Mouse (Mus musculus) heart, adult 2 months (tissue): Measurements from ENCODE around the gene Stx11. TPM values are rescaled to one million over a fixed set of nuclear protein-coding genes. Genes with fewer than 3 reads are reported as not detected.

Experiments
- DNase-seq, 2 experiments: peaks; one replicate each; pipeline ENCODE4 v3.0.0; 2021
- H3K27ac ChIP-seq: fragments of 200-600 bp; 2 replicates; pipeline ENCODE4 v1.8.1; 2022
- H3K27me3 ChIP-seq: fragments of 200-500 bp; 2 replicates; pipeline ENCODE4 v1.6.1; 2012; ENCODE audit warnings: mild to moderate bottlenecking, low read length, inconsistent platforms, mixed read lengths; ENCODE audit not compliant: control insufficient read depth, insufficient read depth
- H3K36me3 ChIP-seq: fragments of 200-500 bp; 2 replicates; pipeline ENCODE4 v1.6.1; 2012; ENCODE audit warnings: low read length, inconsistent platforms; ENCODE audit not compliant: control insufficient read depth, insufficient read depth
- H3K4me1 ChIP-seq: fragments of 200-500 bp; 2 replicates; pipeline ENCODE4 v1.6.1; 2011; ENCODE audit warnings: low read length; ENCODE audit not compliant: control insufficient read depth, insufficient read depth
- H3K4me3 ChIP-seq: fragments of 200-600 bp; 2 replicates; pipeline ENCODE4 v1.8.1; 2022
- H3K79me2 ChIP-seq: fragments of 200-500 bp; replicated peaks from 2 replicates; pipeline ENCODE4 v1.6.1; 2012; ENCODE audit warnings: mild to moderate bottlenecking, inconsistent platforms, low read length, moderate library complexity, mixed read lengths; ENCODE audit not compliant: control insufficient read depth, insufficient read depth
- H3K9ac ChIP-seq: fragments of 200-500 bp; 2 replicates; pipeline ENCODE4 v1.6.1; 2012; ENCODE audit warnings: low read depth, mild to moderate bottlenecking, control low read depth, inconsistent platforms, low read length, mixed read lengths
- CTCF ChIP-seq: fragments of 200-600 bp; IDR thresholded peaks from 2 replicates; pipeline ENCODE4 v1.8.1; 2022; ENCODE audit warnings: antibody characterized with exemption, mild to moderate bottlenecking, moderate library complexity
- EP300 ChIP-seq: fragments of 200-500 bp; IDR thresholded peaks from 2 replicates; pipeline ENCODE4 v1.6.1; 2011; ENCODE audit warnings: low read depth, low read length, control low read depth; ENCODE audit not compliant: insufficient read depth
- POLR2A ChIP-seq: fragments of 200-500 bp; IDR thresholded peaks from 2 replicates; pipeline ENCODE4 v1.6.1; 2011; ENCODE audit warnings: mild to moderate bottlenecking, low read depth, low read length, control low read depth; ENCODE audit not compliant: insufficient read depth
- WGBS: fragments of 180-500 bp; shearing (Covaris S2); methylation state at CpG from one replicate; pipeline ENCODE4 v1.1.7; 2018; 5-methylcytosine and 5-hydroxymethylcytosine counted together
- intact Hi-C: fragments of 180-260 bp; cut with DNase I; formaldehyde crosslinking; loops from one replicate; pipeline ENCODE4 v1.15.1; 2025
- long read RNA-seq: library from polyadenylated mRNA; stranded (forward); transcript quantifications from one replicate; pipeline ENCODE4 v2.0.0, GENCODE M21; 2021
- polyA plus RNA-seq: library from polyadenylated mRNA; depleted of rRNA; stranded (reverse); fragments of >200 nt; gene quantifications from 2 replicates; pipeline ENCODE4 v1.2.3, GENCODE M21; 2012; rRNA removed
- total RNA-seq, 2 experiments: library from RNA; stranded (reverse); gene quantifications; 2 replicates each; pipeline ENCODE4 v1.2.3; 2021

The Stx11 gene
- total RNA-seq (1 to 10 TPM; 2.7 to 4.0 TPM), polyA plus RNA-seq (1.7 and 2.2 TPM in 2 replicates)
- long read RNA-seq, full-length matches to known transcripts = 8 of 8 reads
- long read RNA-seq, partial matches to known transcripts = 0 of 8 reads
- long read RNA-seq, other reads (novel, unspliced or antisense) = 0 of 8 reads

DNA sequence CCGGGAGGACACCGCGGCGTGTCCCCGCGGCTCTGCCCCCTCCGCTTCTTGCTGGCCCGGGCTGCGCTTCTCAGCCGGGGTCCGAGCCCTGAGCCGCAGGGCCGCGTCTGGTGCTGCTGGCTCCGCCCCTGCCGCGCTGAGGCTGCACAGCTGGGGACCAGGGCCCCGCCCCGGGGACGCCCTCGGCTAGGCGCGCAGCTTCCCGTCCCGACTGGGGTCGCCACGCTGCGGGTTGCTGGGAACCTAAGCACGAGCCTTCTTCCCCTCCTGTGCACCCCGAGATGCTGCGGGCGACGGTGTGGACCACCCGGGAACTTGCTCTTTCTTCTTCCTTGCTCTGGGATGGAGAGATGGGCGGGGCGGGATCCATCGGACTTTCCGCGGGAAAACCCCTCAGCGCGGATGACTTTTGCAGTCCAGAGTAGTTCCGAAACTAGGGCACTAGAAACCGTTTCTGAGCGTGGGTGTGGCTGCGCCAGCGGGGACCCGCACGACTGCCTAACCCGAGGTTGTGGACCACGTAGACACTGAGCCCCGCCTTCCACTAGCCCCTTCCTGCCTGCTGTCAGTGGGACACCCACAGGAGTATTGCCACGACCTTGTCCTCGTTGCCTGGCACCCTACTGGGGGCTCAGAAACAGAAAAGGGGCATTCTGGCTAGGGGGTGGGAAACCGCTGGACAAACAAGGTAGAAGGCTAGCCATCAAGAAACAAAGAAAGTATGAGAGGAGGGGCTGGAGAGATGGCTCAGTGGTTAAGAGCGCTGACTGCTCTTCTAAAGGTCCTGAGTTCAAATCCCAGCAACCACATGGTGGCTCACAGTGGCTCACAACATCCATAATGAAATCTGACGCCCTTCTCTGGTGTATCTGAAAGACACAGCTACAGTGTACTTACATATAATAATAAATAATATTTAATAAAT is at the start of gene Stx11:
Gene Stx11, minus strand, starts transcription at position 148 of the 925 bp plus-strand sequence.
- peak within 1 kb of the TSS; percentile 63 for H3K4me3 ChIP-seq
- 0 out of 2 replicates have a peak, but pooled peaks cover 1% of the 10 kb centered on the region for H3K4me1 ChIP-seq
- H3K79me2 ChIP-seq = no peaks in the 10 kb centered on the region
- peak within 1 kb of the TSS; percentile 53 for H3K27ac ChIP-seq
- intact Hi-C loops = loop anchor here (2.0 kb wide), 1 partner anchor 42 kb away; no protein-coding TSS in a partner anchor
- H3K27me3 ChIP-seq = no peaks in the 10 kb centered on the region
- peak; percentile 85 to 87 for DNase-seq
- 8% methylated on average over 56 of the region's 56 CpGs for WGBS
- TF ChIP-seq EP300 (no peak), CTCF (no peak), POLR2A (no peak)
- peak within 1 kb of the TSS; percentile 49 for H3K9ac ChIP-seq
- H3K36me3 ChIP-seq = no peaks in the 10 kb centered on the region

DNA sequence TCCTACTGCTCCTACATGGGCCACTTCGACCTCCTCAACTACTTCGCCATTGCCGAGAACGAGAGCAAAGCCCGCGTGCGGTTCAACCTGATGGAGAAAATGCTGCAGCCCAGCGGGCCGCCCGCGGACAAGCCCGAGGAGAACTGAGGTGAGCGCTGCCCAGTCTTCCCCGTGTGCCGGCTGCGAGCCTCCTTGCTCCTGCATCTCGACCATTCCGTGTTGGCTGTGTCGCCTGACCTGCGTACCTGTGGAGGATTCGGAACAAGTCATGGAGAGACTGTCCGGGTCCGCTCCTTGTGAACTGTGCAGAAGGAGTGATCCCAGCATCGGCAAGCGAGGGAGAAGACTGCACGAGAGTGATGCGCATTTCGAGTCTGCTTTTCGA is 44.6 kb upstream of the Stx11 start:
- Histone ChIP-seq H3K79me2 (no peaks in the 10 kb centered on the region), H3K36me3 (no peaks in the 10 kb centered on the region), H3K4me1 (peaks cover 3% of the 10 kb centered on the region), H3K27ac (peak overlapping the region; percentile 74), H3K27me3 (no peaks in the 10 kb centered on the region), H3K4me3 (peak overlapping the region; percentile 87), H3K9ac (peak overlapping the region; percentile 88)
- intact Hi-C loops = loop anchor here (5.0 kb wide), 2 partner anchors 184 to 1666 kb away; partner anchors contain the start of genes Epm2a and Ltv1
- DNase-seq = no peak
- TF ChIP-seq POLR2A (no peak), EP300 (no peak), CTCF (no peak)
- under 1% methylated on average over 29 of the region's 29 CpGs for WGBS

DNA sequence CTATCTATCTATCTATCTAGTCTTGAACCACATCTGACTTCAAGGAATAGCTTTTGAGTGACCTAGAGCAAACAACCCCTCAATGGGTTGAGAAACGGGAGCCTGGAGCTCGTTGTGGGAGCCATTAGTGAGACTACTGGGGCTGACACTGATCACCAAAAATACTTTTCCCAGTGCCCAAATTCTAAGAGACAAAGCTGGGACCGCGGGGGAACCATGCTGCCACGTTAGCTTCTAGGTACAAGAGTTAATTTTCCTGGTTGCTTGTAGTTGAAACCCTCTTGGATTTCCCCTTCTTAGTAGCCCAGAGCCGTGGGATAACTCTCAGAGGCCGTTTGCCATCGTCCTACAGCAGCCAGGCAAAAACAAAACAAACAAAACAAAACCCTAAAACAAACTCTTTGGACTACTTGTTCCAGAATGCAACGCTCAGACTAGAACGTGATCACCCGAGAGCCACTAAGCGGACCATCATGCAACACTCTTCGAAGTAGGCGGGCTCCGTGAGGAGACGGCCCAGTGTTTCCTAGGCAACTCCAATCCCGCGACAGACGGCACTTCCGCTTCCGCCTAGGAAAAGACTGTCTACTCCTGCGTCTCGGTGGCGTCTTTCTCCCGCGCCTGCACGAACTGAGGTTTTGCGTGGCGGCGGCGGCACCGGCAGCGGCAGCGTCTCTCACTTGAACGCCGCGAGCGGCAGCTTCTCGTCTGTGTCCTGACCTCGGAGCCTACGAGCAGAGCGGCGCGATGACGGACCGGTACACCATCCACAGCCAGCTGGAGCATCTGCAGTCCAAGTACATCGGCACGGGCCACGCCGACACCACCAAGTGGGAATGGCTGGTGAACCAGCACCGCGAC is 44.0 kb upstream of the Stx11 start:
- H3K9ac ChIP-seq = peak overlapping the region; percentile 88
- H3K4me3 ChIP-seq = peak overlapping the region; percentile 87
- no peaks in the 10 kb centered on the region for H3K79me2 ChIP-seq
- intact Hi-C loops = loop anchor here (5.0 kb wide), 2 partner anchors 184 to 1666 kb away; partner anchors contain the start of genes Epm2a and Ltv1
- peaks cover 3% of the 10 kb centered on the region for H3K4me1 ChIP-seq
- peak; percentile 93 to 96 for DNase-seq
- H3K27ac ChIP-seq = peak overlapping the region; percentile 86
- TF ChIP-seq CTCF = no peak
- peak; percentile 84 for TF ChIP-seq POLR2A
- peak; percentile 41; the same call in 1 of the 2 replicates for TF ChIP-seq EP300
- H3K36me3 ChIP-seq = no peaks in the 10 kb centered on the region
- no peaks in the 10 kb centered on the region for H3K27me3 ChIP-seq
- 2% methylated on average over 52 of the region's 52 CpGs for WGBS

DNA sequence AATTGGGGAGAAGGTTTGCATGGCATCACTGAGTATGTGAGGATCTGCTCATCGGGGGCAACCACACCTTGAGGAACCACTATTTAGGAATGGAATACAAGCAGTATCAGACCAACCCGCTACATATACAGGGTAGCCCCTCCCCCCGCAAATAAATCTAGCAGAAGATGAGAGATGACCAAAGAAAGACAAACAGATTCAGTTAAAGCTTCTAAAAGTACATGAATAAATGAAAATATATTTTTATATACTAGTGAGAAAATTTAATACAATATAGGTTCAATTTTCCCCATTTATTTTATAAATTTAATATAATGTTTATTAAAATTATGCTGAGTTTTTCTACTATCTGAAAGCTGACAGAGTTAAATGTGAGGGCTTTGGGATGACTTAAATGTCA is 40.9 kb upstream of the Stx11 start, which contains the start of gene Sf3b5:
Gene Sf3b5, plus strand, starts transcription at position 301 of the 400 bp plus-strand sequence.
- Histone ChIP-seq H3K27me3 (no peaks in the 10 kb centered on the region), H3K4me1 (peaks cover 3% of the 10 kb centered on the region), H3K79me2 (no peaks in the 10 kb centered on the region), H3K27ac (no peak within 1 kb of the TSS), H3K9ac (no peak within 1 kb of the TSS), H3K36me3 (no peaks in the 10 kb centered on the region), H3K4me3 (no peak within 1 kb of the TSS)
- WGBS = 88% methylated on average over 3 of the region's 3 CpGs
- intact Hi-C loops = loop anchor here (5.0 kb wide), 2 partner anchors 187 to 1663 kb away; partner anchors contain the start of genes Epm2a and Ltv1
- DNase-seq = no peak
- TF ChIP-seq CTCF (no peak), POLR2A (no peak), EP300 (no peak)

DNA sequence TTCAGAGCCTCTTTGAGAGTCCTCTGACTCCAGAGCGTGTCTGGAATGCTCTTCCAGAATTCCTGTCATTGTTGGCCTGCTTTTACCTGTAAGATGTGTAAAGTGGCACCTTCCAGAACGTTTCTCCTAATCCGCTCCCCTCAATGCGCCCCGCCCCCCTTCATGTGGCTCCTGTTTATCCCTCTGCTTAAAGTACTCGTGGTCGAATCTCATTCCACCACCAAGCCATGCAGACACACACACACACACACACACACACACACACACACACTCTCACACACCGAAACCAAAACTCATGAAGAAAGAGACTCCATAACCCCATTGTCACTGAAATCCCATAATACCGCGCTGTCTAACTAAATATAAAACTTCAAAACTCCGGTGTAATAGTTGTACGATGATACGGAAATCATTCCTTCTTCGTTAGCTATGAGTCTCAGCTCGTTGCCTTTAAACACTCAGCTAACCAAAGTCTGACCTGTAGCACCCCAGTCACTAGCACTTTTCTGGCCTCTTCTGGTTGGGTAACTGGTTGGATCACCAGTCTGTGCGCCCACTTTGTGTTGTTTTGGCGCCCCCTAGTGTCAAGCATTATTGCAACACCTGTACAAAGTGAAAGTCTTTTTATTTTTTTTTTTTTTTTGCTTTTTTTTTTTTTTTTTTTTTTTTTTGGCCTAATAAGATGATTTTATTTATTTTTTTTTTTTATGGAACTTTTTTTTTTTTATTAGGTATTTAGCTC is 32.8 kb upstream of the Stx11 start:
- TF ChIP-seq CTCF (peak; percentile 76), POLR2A (no peak), EP300 (peak; percentile 81; the same call in 1 of the 2 replicates)
- H3K36me3 ChIP-seq = no peaks in the 10 kb centered on the region
- H3K79me2 ChIP-seq = no peaks in the 10 kb centered on the region
- intact Hi-C loops = loop anchor here (5.0 kb wide), 2 partner anchors 75 to 305 kb away; no protein-coding TSS in a partner anchor
- no peak overlapping the region for H3K4me3 ChIP-seq
- H3K9ac ChIP-seq = no peak overlapping the region
- no peak overlapping the region for H3K27ac ChIP-seq
- 43% methylated on average over 17 of the region's 17 CpGs for WGBS
- peak; percentile 79 to 82 for DNase-seq
- no peaks in the 10 kb centered on the region; the same call in 1 of the 2 replicates for H3K4me1 ChIP-seq
- H3K27me3 ChIP-seq = no peaks in the 10 kb centered on the region
